Mouse (Mus musculus): ENCODE results near the gene Ociad1.

The Ociad1 gene

DNA sequence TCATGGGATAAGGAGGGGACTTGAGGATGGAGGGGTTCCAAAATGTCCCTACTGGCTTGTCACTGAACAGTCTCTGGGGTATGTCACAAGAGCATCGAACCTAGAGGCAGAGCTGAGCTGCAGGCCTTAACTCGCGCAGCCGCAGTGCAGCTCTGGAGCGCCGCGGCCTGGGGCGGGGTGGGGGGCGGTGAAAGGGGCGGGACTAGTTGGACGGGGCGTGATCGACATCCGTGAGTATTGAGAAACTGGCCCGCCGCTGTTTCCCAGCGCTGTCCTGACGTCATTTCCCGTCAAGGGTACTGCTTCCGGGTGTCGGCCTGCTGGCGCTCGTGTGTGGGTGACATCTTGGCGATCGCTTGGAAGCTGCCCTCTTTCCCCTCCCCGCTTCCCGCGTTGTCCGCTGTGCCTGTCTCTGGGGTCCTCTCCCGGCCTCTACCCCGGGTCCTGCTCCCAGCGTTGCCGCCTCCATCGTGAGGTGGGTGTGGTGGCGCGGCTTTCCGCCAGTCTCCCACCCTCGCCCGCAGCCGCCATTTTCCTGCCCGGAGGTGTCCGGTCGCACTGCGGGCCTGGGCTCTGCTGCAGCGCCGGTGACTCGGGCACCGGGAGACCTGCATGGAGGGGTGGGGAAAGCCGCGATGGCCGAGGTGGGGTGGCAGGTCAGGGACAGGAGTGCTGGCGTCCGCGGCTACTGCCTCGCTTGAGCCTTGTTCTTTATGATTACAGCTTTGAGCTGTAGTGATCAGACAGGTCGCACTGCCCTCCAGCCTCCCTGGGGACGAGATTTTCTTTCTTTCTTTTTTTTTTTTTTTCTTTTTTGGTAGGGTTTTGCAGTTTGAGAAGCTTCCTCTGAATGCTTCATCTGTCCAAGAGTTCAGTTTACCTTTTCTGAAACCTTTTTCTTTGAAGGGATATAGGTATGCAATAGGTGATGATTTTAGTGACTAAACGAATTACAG lies at the start of gene Ociad1:
TSS of gene Ociad1 (plus strand) at position 283 of the 956 bp plus-strand sequence.
- in situ Hi-C loops (cut with MboI, MseI), result no loop called here

DNA sequence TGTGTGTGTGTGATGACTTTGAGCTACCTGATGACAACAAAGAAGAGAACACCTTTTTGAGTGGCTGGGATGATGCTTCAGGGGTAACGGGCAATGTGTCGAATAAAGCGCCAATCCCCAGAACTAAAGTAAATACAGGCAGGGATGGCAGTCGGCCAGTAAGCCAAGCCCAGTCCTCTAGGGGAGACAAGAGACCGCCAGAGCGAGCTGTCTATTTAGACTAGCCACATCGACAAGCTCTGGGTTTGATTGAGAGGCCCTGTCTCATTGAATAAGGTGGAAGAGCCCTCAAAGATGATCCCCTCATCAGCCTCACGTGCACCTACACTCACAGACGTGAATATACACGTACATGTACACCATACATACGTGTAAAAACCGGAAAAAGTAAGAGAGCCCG lies 48.2 kb upstream of the Ociad1 start:
- in situ Hi-C loops (cut with MboI, MseI), result no loop called here

DNA sequence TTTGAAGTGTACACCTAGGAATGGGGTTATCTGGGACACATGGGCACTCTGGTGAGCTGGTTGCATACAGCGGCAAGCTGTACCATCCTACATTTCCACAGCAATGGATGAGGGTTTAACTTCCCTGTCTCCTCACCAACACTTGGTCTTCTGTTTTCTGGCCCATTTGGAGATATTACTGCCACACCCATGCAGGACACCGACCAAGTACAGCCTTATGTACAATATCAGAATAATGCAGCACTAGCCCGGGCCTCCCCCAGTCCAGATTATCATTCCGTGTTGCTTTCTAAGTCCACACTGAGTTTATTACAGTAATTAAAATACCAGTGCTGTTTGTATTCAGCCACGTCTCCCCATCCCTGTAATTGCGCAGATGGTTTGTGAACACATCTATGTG lies 46.2 kb upstream of the Ociad1 start:
- in situ Hi-C loops (cut with MboI, MseI), result no loop called here

DNA sequence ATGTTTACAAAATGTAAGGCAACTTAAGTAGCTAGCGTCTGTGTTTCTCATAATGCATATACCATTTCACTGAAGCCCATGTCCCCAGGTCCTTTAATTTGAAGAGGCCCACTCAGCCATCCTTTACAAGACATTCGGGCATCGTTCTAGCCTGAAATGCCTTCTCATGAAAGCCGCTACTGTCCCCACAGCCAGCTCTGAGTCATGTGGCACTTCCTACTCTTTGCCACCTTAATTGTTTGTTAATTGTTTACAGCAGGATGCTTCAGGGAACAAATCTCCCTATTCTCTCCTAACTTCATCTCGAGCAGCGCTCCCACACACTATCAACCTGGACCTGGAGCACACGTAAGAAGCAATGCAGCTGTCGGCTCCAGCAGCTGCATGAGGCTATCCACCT lies 44.4 kb upstream of the Ociad1 start:
- in situ Hi-C loops (cut with MboI, MseI), result no loop called here

DNA sequence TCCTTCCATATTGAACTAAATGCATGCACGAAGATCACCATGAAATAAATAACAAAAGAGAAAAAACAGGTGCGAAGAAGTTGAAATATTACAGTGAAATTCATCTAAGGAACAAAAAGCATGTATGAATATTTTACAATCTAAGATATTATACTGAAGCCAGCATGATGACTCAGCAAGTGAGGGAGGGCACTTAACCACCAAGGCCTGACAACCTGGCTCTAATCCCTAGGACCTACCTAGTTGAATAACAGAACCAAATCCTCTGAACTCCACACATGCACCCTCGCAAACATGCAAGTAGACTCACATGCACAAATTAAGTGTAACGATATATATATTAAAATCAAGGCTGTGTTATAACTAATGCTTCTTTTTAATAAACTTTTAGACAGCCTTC lies 43.2 kb upstream of the Ociad1 start:
- in situ Hi-C loops (cut with MboI, MseI), result no loop called here

DNA sequence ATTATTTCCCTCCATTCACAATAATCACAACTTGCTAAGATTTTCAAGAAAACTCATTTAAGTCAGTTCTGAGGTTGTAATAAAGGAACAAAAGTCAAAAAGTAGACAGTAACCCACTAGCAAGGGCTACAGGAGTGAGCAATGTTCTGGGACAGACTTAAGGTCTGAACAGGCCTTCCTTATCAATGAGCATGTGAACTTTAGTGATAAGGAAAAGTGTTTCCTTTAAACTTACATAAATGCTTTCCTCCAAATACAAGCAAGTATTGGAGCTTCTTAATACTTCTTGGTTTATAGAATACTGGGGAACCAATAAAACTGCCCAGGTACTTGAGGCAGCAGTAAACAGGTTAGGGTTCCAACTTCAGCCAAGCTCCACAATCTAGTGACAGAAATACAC lies 39.8 kb upstream of the Ociad1 start:
- in situ Hi-C loops (cut with MboI, MseI), result no loop called here

DNA sequence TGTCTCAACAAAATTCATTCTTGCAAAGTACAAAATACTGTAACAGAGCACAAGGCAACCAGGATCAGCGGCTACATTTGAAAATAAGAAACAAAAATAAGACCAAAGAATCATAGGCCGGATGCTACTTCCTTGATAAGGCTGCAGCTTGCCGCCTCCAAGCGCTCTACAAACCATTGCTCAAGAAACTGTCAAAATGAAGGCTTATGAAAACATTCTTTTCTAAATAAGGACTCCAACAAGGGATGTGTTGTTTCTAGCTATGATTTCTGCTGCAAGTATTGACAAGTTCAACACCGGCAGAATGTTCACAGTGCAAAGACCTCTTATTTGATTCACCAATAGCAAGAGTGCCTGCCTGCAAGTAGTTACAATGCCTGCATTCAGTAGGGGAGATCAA lies 37.9 kb upstream of the Ociad1 start:
- in situ Hi-C loops (cut with MboI, MseI), result no loop called here

DNA sequence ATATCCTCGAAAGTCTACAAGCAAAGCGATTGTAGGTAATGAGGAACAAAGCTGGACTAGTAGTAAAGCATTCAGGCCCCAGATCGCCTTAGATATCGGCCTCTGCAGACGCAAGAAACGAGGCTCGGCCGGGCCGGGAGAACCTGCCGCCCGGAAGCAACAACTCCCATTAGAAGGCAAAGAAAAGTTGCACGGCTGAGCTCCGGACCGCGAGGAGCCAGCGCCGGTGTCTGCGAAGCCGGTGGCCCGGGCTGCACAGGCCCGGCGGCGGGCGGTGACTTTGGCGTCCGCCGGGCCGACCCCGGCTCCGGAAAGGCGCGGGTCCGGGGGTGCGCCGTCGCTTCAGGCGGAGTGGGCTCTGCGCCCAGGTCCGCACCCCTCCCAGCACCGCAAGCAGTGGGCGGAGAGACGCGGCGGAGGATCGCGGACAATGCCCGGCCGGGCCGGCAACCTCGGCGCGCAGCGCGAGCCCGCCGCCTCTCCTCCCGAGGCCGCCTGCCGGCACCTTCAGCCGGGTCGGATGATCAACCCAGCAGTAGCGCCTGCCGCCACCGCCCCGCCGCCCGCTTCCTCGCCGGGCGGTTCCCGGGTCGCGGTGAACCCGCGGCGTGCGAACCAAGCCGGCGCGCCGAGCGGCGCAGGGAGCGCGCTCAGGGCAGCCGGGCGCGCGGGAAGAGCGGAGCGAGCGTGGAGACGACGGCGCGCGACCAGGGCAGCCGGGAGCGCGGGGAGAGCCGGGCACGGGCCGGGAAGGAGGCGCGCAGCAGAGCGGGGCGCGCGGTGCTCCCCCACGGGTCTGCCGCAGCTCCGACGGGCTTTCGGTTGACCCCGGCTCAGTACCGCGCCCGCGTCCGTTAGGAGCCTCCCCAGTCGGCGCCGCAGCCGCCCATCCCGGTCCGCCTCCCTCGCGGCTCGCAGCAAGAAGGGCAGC lies 37.0 kb upstream of the Ociad1 start:
- in situ Hi-C loops (cut with MboI, MseI), result no loop called here

DNA sequence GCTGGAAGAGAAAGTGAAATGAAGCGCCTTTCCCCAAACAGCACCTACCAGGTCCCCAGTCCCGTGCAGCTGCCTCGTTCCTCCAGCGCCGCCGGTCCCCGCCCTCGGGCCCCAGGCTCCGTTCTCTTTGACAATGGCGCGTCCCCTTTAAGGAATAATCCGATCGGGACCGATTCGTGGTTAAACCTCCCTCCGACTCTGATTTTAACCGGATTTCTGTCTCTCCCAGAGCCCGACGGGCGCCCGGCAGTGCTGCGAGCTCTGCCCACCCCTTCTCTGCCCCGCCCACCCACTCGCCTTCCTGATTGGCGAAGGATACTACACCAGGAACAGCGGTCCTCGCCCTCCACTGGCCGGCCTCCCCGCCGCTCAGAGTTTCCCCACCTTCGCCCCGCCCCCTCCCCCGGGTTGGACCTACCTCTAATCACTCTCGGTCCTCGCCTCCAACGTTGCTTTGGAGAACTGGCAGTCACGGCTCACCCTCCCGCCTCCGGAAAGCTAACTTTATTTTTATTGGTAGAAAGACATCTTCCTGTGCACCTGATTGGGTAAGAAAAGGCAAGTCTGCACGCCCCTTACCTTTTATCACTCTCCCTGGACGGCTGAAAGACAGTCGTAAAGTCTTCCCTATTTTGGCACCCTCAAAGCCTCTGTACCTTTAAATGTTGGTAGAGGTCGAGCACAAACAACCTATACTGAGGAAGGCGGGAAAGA lies 36.1 kb upstream of the Ociad1 start, which contains the start of gene Fryl:
TSS of gene Fryl (minus strand) at position 268 of the 714 bp plus-strand sequence.
- in situ Hi-C loops (cut with MboI, MseI), result no loop called here

DNA sequence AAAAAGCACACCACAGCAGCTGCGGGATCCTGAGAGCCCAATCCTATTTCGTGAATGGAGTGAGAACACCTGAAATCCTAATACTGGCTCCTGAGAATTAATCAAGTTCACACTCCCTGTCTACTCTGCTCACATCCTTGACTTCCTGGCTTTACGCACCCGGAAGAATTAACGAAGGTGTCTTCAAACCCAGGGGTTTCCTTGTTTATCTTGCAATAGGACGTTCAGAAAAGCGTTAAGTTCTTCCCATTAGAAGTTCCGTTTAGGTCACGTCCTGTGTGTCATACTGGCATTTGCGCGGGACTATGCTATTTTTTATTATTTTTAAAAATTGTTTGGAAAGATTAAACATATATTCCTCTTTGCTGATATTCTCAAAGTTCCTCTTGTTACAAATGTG lies 35.5 kb upstream of the Ociad1 start:
- in situ Hi-C loops (cut with MboI, MseI), result no loop called here

DNA sequence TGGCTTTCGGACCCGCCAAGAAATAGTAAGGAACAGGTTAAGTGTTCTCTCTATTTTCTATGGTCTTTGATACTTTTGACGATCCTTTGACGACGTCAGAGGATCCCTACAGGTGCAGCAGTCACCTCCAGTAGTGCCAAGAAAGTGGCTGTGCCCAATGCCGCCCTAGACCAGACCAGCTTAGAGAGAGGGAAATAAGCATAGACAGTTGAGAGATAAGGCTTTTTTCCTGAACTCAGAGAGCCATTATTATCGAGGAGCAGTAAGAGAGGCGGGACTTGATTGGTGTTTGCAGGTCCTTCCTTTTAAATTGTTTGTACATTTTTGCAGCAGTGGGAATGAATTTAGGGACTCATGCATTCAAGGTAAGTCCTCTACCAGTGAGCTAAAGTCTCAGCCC lies 34.9 kb upstream of the Ociad1 start:
- in situ Hi-C loops (cut with MboI, MseI), result no loop called here

DNA sequence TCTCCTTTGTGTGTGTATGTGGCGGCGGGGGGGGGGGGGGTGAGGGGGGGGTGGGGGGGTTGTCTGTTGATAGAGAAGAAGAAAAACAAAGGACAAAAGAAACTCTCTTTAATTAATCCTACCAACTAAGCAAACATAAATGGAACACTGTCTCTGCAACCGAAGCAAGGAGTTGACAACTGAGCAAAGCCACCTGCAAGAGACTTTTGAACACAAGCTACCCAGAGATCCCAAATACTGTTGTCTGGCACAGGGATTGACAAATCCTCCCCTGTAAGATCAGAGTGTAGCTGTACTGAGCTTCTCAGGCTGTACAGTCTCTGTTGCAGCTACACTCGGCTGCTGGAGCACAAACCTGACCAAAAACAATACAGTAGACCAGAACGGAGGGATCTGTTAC lies 28.5 kb upstream of the Ociad1 start:
- in situ Hi-C loops (cut with MboI, MseI), result loop anchor here (5.0 kb wide), 1 partner anchor 87 kb away; no protein-coding TSS in a partner anchor

DNA sequence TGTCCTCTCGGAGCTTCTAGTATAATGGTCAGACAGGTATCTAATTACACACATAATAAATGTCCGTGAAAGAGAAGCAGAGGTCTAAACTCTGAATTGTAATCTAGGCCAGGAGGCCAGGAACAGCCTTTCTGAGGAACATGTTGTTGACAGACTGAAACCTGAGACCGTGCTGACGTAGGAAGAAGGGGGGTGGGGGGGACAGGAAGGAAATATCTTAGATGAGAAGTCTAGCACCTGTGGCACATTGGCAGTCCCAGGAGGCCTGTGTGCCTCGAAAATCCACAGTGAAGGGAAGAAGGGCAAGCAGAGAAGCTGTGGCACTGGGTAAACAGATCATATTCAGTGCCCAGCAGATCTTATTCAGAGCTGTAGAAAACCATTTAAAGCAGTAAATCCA lies 27.1 kb upstream of the Ociad1 start:
- in situ Hi-C loops (cut with MboI, MseI), result no loop called here

DNA sequence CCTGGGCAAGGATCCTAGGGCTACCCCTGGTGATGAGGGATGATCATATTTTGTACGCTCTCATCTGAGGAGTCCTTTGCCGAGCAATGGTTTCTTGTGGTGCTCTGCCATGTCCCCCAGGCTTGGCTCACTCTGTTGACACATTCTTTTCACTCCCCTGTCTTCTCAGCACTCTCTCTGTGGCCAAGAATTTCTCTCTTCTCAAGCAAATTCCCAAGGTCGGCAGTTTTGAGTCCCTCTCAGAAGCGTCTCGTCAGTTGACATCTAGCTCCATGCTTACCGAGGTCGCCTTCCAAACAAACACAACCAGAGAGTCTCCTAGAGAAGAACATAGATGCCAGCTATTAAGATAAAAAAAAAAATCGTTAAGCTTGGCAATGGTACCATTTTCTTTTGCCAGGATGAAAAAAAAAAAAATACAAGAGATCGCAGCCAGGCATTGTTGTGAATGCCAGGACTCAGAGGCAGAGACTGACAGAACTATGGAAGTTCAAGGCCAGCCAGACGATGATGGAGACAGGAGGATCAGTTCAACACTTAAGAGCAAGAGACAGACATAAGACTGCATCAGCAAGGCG lies 23.9 kb upstream of the Ociad1 start:
- in situ Hi-C loops (cut with MboI, MseI), result no loop called here

DNA sequence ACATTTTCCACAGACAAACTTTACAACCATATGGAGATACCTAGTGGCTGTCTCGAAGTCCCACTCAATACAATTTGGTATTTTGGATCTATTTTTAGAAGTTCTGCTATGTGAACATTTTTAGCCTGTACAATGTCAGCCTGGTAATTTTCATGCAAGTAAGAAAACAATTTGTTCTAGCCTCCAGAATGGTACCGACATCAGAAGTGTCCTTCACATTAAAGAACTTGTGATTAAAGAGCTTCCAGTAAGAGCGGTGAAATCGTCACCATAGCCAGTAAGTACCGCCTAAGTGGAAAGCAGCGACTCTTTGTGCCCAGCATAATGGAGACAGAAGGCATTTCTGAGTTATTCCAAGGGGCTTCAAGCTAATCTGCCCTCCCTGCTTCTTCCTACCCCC lies 22.0 kb upstream of the Ociad1 start:
- in situ Hi-C loops (cut with MboI, MseI), result no loop called here

DNA sequence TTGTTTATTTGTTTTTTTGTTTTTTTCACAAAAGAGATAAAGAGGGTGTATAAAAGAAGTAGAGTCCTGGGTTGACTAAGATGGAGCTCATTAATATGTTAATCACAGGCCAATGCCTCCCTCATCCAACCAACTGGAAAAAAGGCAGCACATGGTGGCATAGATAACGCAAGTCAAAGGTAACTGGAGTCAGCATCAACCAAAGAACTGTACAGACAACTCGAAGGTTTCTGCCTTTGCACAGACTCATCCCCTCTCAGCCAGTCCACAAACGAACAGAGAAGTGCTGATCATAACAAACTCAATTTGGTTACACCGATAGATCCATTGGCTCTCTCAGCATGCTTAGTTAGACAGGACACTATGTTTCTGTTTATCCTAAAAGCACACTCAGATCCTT lies 19.4 kb upstream of the Ociad1 start:
- in situ Hi-C loops (cut with MboI, MseI), result no loop called here

DNA sequence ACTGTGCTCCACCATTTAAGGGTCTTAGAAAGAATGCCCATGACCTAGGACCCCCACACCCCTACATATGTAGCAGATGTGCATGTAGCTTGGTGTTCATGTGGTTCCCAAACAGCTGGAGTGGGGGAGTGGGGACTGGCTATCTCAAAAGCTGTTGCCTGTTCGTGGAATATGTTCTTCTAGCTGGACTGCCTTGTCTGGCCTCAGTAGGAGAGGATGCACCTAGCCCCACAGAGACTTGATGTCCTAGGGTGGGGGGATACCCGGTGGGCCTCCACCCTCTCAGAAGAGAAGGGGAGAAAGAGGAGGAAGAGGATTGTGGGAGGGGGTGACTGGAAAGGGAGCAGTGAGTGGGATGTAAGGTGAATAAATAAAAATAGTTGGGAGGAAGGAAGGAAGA lies 17.6 kb upstream of the Ociad1 start:
- in situ Hi-C loops (cut with MboI, MseI), result no loop called here

DNA sequence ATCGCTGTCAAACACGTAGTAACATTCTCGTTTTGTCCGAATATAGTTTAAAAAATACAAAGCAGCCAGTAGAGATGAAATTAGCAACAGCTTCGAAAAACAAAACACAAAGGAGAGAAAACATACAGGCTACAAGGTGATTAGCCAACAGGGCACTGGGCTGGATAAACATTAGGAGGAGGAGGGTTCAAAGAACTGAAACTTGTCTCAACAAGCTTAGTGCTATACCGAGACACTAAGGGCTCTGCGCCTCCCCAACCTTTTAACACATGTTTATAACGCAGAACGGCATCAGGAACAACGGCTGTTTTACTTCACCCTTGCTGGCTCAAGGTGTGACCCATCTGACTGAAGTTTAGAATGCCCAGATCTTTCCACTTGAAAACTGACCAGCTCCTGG lies 13.4 kb upstream of the Ociad1 start:
- in situ Hi-C loops (cut with MboI, MseI), result no loop called here

DNA sequence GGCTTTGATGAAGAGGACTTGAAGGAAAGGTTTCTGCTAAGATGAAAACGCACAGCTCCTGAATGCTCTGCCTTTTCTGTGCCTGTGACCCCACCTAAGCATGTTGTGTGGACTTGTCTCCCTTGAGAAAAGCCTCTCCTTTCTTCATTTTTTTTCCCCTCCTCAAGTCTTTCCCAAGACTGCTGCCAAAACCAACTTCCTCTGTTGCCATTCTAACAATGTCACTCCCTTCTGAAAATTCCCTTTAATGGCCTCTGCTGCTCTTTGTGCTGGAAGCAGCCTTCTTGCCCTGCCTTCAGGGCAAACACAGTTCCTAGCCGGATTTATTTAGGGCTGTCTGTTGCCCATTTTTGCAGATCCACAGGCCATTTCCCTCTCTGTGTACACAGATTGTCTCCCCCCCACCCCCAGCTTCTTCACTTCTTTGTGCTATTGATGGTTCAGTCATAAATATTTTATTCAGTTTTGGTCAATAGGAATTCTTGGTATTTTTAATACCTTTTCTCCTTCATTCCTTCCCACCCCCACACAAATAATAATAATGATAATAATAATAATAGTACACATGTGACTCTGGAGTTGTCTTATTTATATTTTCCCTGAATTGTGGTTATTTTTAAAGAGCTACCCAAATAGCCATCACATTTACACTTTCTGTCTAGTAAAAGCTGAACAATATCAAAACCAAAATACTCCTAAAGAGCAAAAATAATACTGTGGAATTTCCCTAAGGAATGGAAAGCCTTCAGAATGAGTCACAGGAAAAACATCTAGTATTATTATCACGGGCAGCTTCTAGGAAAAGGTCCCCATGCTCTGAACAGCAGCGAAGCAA lies 12.6 kb upstream of the Ociad1 start:
- in situ Hi-C loops (cut with MboI, MseI), result no loop called here

DNA sequence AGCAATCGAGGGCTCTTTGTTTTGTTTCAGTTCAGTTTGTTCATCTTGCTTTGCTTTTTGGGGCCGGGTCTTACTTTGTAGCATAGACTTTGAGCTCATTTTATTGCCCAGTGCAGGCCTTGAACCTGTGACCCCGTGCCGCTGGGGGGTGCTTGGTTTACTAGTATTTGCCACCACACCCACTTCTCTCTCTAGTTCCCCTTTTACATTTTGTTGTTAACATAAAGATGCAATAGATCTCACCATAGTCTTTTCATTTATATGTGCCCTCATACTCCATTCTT lies 12.1 kb upstream of the Ociad1 start:
- in situ Hi-C loops (cut with MboI, MseI), result no loop called here

DNA sequence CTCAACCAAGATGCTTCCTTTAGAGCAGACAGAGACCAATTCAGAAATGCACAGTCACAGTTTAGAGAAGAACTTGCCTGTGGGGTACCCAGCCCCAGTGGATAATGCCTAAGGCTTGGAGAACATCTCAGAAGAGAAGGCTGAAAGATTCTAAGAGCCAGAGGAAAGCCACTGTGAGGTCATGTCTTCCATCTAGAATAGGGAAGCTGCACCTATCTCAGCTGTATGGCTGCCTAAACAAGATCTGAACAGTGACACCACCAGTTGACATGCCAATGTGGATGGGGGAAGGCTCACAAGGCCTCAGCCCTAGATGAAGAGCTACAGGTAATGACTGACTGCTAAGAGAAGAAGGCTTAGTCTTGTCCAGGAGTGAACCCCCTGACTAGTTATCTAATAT lies 8.5 kb upstream of the Ociad1 start:
- in situ Hi-C loops (cut with MboI, MseI), result no loop called here
